Mouse (Mus musculus) bone marrow macrophage, adult 2 months (primary cell): ENCODE data around the gene Nat8f2.

Source experiments
- CTCF ChIP-seq: IDR thresholded peaks from 2 replicates; pipeline ENCODE4 v1.5.1; 2012; ENCODE audit warnings: low read depth, mild to moderate bottlenecking, low read length, moderate library complexity
- POLR2A ChIP-seq: IDR thresholded peaks from 2 replicates; pipeline ENCODE4 v1.6.1; 2012; ENCODE audit warnings: mild to moderate bottlenecking, low read depth, low read length, borderline replicate concordance

- no peak for TF ChIP-seq CTCF
- no peak for TF ChIP-seq POLR2A
These were observed 43.1 kb downstream of the Nat8f2 start for GRCm38 (mm10) chr6:85825886-85826285.
